Comparison of ENCODE assay signal across 8 mouse cellular contexts in genomic region chr5:115538693-115539043, GRCm38 (mm10). TPM values are rescaled to one million over a fixed set of nuclear protein-coding genes. Genes with fewer than 3 reads are reported as not detected.
A peak's percentile ranks its signal among the peaks of the same experiment; 100 is the strongest.
DNase-seq lines count a peak whose midpoint lies in the region; ATAC-seq and TF ChIP-seq lines count a peak whose summit lies in the region.

No protein-coding gene starts in this region.

- no peak overlapping the region; the same call in 1 of the 2 replicates for H3K4me2 ChIP-seq in hindbrain, embryonic 16.5 days (ENCODE audit: low read length)

- in situ Hi-C loops in Patski (cut with MboI; ENCODE audit: low pct_unique_long_range_greater_than_20kb) = loop anchor here (5.0 kb wide), 1 partner anchor 36 kb away; no protein-coding TSS in a partner anchor

- no peak overlapping the region for H3K27ac ChIP-seq in hindbrain, embryonic 16.5 days (ENCODE audit: low read depth, low read length)
- H3K27ac ChIP-seq in macrophage = peak overlapping the region; percentile 69

- H3K27me3 ChIP-seq in Patski = no peaks in the 10 kb centered on the region
- H3K27me3 ChIP-seq in hindbrain, embryonic 16.5 days (replicated peaks; ENCODE audit: control insufficient read depth, insufficient read depth, low read length) = no peaks in the 10 kb centered on the region

- peak; percentile 87 for DNase-seq in Patski (ENCODE audit: low read depth, low spot score)
- DNase-seq in cerebellum, postnatal 25 days = peak; percentile 96 to 98
- DNase-seq in gastrocnemius, adult 18-20 months (ENCODE audit: low spot score) = peak; percentile 95
- DNase-seq in left cerebral cortex, adult 18-20 months (ENCODE audit: low spot score in 2 of 2) = peak; percentile 87 to 96
- peak; percentile 73 for DNase-seq in retina, postnatal 7 days (ENCODE audit: low read depth, low spot score)
- DNase-seq in urinary bladder, adult 2 months (ENCODE audit: low spot score) = peak; percentile 76

- peaks cover 17% of the 10 kb centered on the region for H3K4me1 ChIP-seq in hindbrain, embryonic 16.5 days (ENCODE audit: control insufficient read depth, insufficient read depth, low read depth, low read length)

- CTCF ChIA-PET in Patski (lab: Charles Lee) = interaction anchor here (0.6 to 11.0 kb wide), 16 partner anchors 11 to 67 kb away, joined by 3 to 160 read pairs (median 6); partner anchors contain the start of gene Pxn

- H3K36me3 ChIP-seq in hindbrain, embryonic 16.5 days (ENCODE audit: control insufficient read depth, insufficient read depth, low read length) = no peaks in the 10 kb centered on the region
- H3K36me3 ChIP-seq in macrophage (ENCODE audit: inconsistent target) = no peaks in the 10 kb centered on the region

- no peak overlapping the region for H3K9ac ChIP-seq in hindbrain, embryonic 16.5 days (ENCODE audit: low read depth, low read length)

- TF ChIP-seq CTCF in Patski (IDR thresholded peaks at IDR 0.05) = no peak

- peak; percentile 24 for ATAC-seq in Patski
- peak; percentile 86 for ATAC-seq in hindbrain, embryonic 16.5 days

- no peak overlapping the region for H3K4me3 ChIP-seq in hindbrain, embryonic 16.5 days (ENCODE audit: low read length)
- no peak overlapping the region for H3K4me3 ChIP-seq in macrophage (ENCODE audit: inconsistent target)

- peaks cover 95% of the 10 kb centered on the region for H3K79me2 ChIP-seq in macrophage (ENCODE audit: inconsistent target)

- H3K9me3 ChIP-seq in hindbrain, embryonic 16.5 days (ENCODE audit: control insufficient read depth, low read length) = no peaks in the 10 kb centered on the region

- POLR2A ChIA-PET in Patski (lab: Charles Lee) = interaction anchor here (0.6 to 7.7 kb wide), 6 partner anchors 16 to 47 kb away, joined by 3 to 80 read pairs (median 4); partner anchors contain the start of gene Pxn

- 1% methylated on average over 11 of the region's 12 CpGs for WGBS in hindbrain, embryonic 16.5 days
- under 1% methylated on average over 12 of the region's 12 CpGs for WGBS in macrophage (ENCODE audit: missing documents)

RNA-seq across cellular contexts. Expression of gene Rplp0, which starts 20.6 kb away (rescaled TPM):
- 1,079 TPM for polyA plus RNA-seq in Patski (2021)
- total RNA-seq in gastrocnemius, adult 18-20 months (2021) = 100 to 1,000 TPM; 617 to 621 TPM
- 814 and 834 TPM in 2 replicates for polyA plus RNA-seq in hindbrain, embryonic 16.5 days (2015; fragmentation: Nextera tagmentation; extraction: Ambion mirVana)
- total RNA-seq in left cerebral cortex, adult 18-20 months (2021) = 100 to 1,000 TPM; 185 to 199 TPM
- 100 to 1,000 TPM in 3 of 26 experiments, 10 to 100 TPM in 23; 33.9 to 262 (median 61.4) TPM for total RNA-seq in macrophage (2018; cell fraction: chromatin; rRNA removed)
- total RNA-seq in macrophage (2018; cell fraction: cytosol; rRNA removed) = 1,000 to 10,000 TPM in 11 of 26 experiments, 100 to 1,000 TPM in 15; 571 to 1,302 (median 885) TPM
- 100 to 1,000 TPM; 118 to 274 (median 175) TPM for total RNA-seq in macrophage (2018; cell fraction: nucleus; rRNA removed)
- polyA plus RNA-seq in macrophage (2018) = 520 to 1,272 TPM (median 1,219 TPM) in 3 replicates
- polyA plus RNA-seq in urinary bladder, adult 2 months (2012; rRNA removed) = 2,459 and 2,490 TPM in 2 replicates

RNA-seq across cellular contexts. Expression of gene Gcn1l1, which starts 26.4 kb away (rescaled TPM):
- polyA plus RNA-seq in Patski (2021) (97.6 TPM), macrophage (2018) (12.9 to 25.7 TPM (median 22.1 TPM) in 3 replicates)
- 10 to 100 TPM; 27.9 to 31.1 TPM for total RNA-seq in gastrocnemius, adult 18-20 months (2021)
- 32.2 and 39.3 TPM in 2 replicates for polyA plus RNA-seq in hindbrain, embryonic 16.5 days (2015; fragmentation: Nextera tagmentation; extraction: Ambion mirVana)
- 10 to 100 TPM; 62.0 to 66.4 TPM for total RNA-seq in left cerebral cortex, adult 18-20 months (2021)
- 100 to 1,000 TPM in 19 of 26 experiments, 10 to 100 TPM in 7; 62.0 to 244 (median 110) TPM for total RNA-seq in macrophage (2018; cell fraction: chromatin; rRNA removed)
- 10 to 100 TPM; 10.0 to 31.8 (median 20.5) TPM for total RNA-seq in macrophage (2018; cell fraction: cytosol; rRNA removed)
- 10 to 100 TPM; 33.2 to 96.2 (median 57.2) TPM for total RNA-seq in macrophage (2018; cell fraction: nucleus; rRNA removed)
- 17.8 and 26.4 TPM in 2 replicates for polyA plus RNA-seq in urinary bladder, adult 2 months (2012; rRNA removed)

RNA-seq across cellular contexts. Expression of gene Pxn, which starts 32.2 kb away (rescaled TPM):
- polyA plus RNA-seq in Patski (2021) = 136 TPM
- 10 to 100 TPM; 87.2 to 94.2 TPM for total RNA-seq in gastrocnemius, adult 18-20 months (2021)
- polyA plus RNA-seq in hindbrain, embryonic 16.5 days (2015; fragmentation: Nextera tagmentation; extraction: Ambion mirVana) = 19.1 and 23.9 TPM in 2 replicates
- total RNA-seq in left cerebral cortex, adult 18-20 months (2021) = 10 to 100 TPM; 22.2 to 25.7 TPM
- 100 to 1,000 TPM; 147 to 750 (median 196) TPM for total RNA-seq in macrophage (2018; cell fraction: chromatin; rRNA removed)
- total RNA-seq in macrophage (2018; cell fraction: cytosol; rRNA removed) = 100 to 1,000 TPM in 5 of 26 experiments, 10 to 100 TPM in 21; 72.4 to 157 (median 88.1) TPM
- total RNA-seq in macrophage (2018; cell fraction: nucleus; rRNA removed) = 100 to 1,000 TPM; 108 to 337 (median 136) TPM
- 48.5 to 74.5 TPM (median 67.7 TPM) in 3 replicates for polyA plus RNA-seq in macrophage (2018)
- 68.7 and 73.4 TPM in 2 replicates for polyA plus RNA-seq in urinary bladder, adult 2 months (2012; rRNA removed)

RNA-seq across cellular contexts. Expression of gene Sirt4, which starts 54.1 kb away (rescaled TPM):
- polyA plus RNA-seq in Patski (2021) = 34.6 TPM
- 10 to 100 TPM; 14.8 to 16.5 TPM for total RNA-seq in gastrocnemius, adult 18-20 months (2021)
- 24.8 and 26.8 TPM in 2 replicates for polyA plus RNA-seq in hindbrain, embryonic 16.5 days (2015; fragmentation: Nextera tagmentation; extraction: Ambion mirVana)
- 10 to 100 TPM; 37.1 to 37.8 TPM for total RNA-seq in left cerebral cortex, adult 18-20 months (2021)
- total RNA-seq in macrophage (2018; cell fraction: chromatin; rRNA removed) = 10 to 100 TPM in 24 of 26 experiments, 1 to 10 TPM in 2; 6.2 to 80.4 (median 31.0) TPM
- 10 to 100 TPM in 4 of 26 experiments, 1 to 10 TPM in 22; 2.0 to 12.0 (median 7.2) TPM for total RNA-seq in macrophage (2018; cell fraction: cytosol; rRNA removed)
- total RNA-seq in macrophage (2018; cell fraction: nucleus; rRNA removed) = 10 to 100 TPM in 25 of 26 experiments, 1 to 10 TPM in 1; 4.8 to 59.3 (median 25.2) TPM
- polyA plus RNA-seq in macrophage (2018) = 6.7 to 11.2 TPM (median 7.2 TPM) in 3 replicates
- 56.1 and 75.8 TPM in 2 replicates for polyA plus RNA-seq in urinary bladder, adult 2 months (2012; rRNA removed)
